Comparison of ENCODE assay signal across 10 mouse cellular contexts in the genomic region with DNA sequence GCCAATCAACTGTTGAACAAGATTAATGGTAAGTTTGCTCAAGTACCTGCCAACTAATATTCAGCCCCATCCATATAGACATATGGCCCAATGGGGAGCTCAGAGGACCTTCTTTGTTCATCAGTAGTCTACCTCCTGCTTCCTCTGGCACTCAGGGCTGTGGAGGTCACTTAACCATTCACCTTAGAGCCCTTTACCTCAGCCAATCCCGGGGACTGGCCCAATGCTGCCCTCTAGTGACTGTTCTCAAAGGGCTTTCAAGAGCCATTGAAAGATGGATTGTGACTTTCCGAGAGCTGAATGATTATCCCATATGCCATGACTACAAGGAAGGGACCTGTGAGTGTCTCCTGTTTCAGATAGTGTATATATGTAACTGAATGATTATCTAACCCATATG. TPM values are rescaled to one million over a fixed set of nuclear protein-coding genes. Genes with fewer than 3 reads are reported as not detected.
DNase-seq lines count a peak whose midpoint lies in the region; ATAC-seq and TF ChIP-seq lines count a peak whose summit lies in the region.
"Had no signal": no experiment of that assay in that cellular context is flagged by ENCODE, and none has a peak within 500 bp of the region (broad histone marks: within the 10 kb centered on the region; RNA-seq: fewer than 3 reads in every experiment).

No protein-coding gene starts in this region.

- peak; percentile 21; the same call in 1 of the 2 replicates for TF ChIP-seq CTCF in cerebellum, adult 2 months (IDR thresholded peaks at IDR 0.05; ENCODE audit: borderline replicate concordance, insufficient read depth, low read depth, low read length)
- TF ChIP-seq CTCF in bone marrow macrophage, adult 2 months (IDR thresholded peaks at IDR 0.05; ENCODE audit: low read depth, low read length): peak; percentile 44; the same call in 1 of the 2 replicates

- H3K4me1 ChIP-seq in cerebellum, adult 2 months (ENCODE audit: control insufficient read depth, insufficient read depth, low read length): no peaks in the 10 kb centered on the region
- no peaks in the 10 kb centered on the region for H3K4me1 ChIP-seq in neural tube, embryonic 11.5 days (ENCODE audit: control insufficient read depth, insufficient read depth, low read length)
- H3K4me1 ChIP-seq in neural tube, embryonic 15.5 days: no peaks in the 10 kb centered on the region
- H3K4me1 ChIP-seq in bone marrow macrophage, adult 2 months (ENCODE audit: control insufficient read depth, insufficient read depth, low read length): no peaks in the 10 kb centered on the region
- H3K4me1 ChIP-seq in midbrain, embryonic 10.5 days: no peaks in the 10 kb centered on the region

- TF ChIP-seq POLR2A in cerebellum, adult 2 months (IDR thresholded peaks at IDR 0.05; ENCODE audit: borderline replicate concordance, insufficient read depth, low read length): no peak
- no peak for TF ChIP-seq POLR2A in bone marrow macrophage, adult 2 months (IDR thresholded peaks at IDR 0.05; ENCODE audit: borderline replicate concordance, low read depth, low read length)

- no peak overlapping the region for H3K9ac ChIP-seq in neural tube, embryonic 11.5 days (ENCODE audit: low read length)
- H3K9ac ChIP-seq in neural tube, embryonic 15.5 days (replicated peaks): no peak overlapping the region

- no peaks in the 10 kb centered on the region; the same call in 1 of the 2 replicates for H3K36me3 ChIP-seq in neural tube, embryonic 11.5 days (ENCODE audit: control insufficient read depth, insufficient read depth, low read length)
- no peaks in the 10 kb centered on the region for H3K36me3 ChIP-seq in neural tube, embryonic 15.5 days
- peaks cover 9% of the 10 kb centered on the region for H3K36me3 ChIP-seq in midbrain, embryonic 10.5 days

- no peaks in the 10 kb centered on the region for H3K9me3 ChIP-seq in neural tube, embryonic 11.5 days (ENCODE audit: control insufficient read depth, low read length)
- no peaks in the 10 kb centered on the region for H3K9me3 ChIP-seq in neural tube, embryonic 15.5 days (replicated peaks)
- H3K9me3 ChIP-seq in midbrain, embryonic 10.5 days (replicated peaks): 0 out of 2 replicates have a peak, but pooled peaks cover 7% of the 10 kb centered on the region

- H3K4me2 ChIP-seq in neural tube, embryonic 11.5 days (ENCODE audit: low read depth): no peak overlapping the region
- no peak overlapping the region for H3K4me2 ChIP-seq in neural tube, embryonic 15.5 days

- 53% methylated on average over 2 of the region's 2 CpGs for WGBS in cerebellum, adult 2 months
- 60% methylated on average over 2 of the region's 2 CpGs for WGBS in neural tube, embryonic 11.5 days
- 71% methylated on average over 2 of the region's 2 CpGs for WGBS in neural tube, embryonic 15.5 days
- 80% methylated on average over 2 of the region's 2 CpGs for WGBS in midbrain, embryonic 10.5 days

- no peak overlapping the region for H3K4me3 ChIP-seq in cerebellum, adult 2 months (replicated peaks; ENCODE audit: insufficient read depth, low read depth, low read length)
- H3K4me3 ChIP-seq in neural tube, embryonic 11.5 days (ENCODE audit: low read depth, low read length): no peak overlapping the region
- H3K4me3 ChIP-seq in neural tube, embryonic 15.5 days (replicated peaks): no peak overlapping the region
- H3K4me3 ChIP-seq in bone marrow macrophage, adult 2 months (ENCODE audit: insufficient read depth, low read length): no peak overlapping the region
- no peak overlapping the region for H3K4me3 ChIP-seq in midbrain, embryonic 10.5 days
- H3K4me3 ChIP-seq: megakaryocyte, embryonic 14.5 days had no signal

- no peak overlapping the region for H3K27ac ChIP-seq in cerebellum, adult 2 months (ENCODE audit: insufficient read depth, low read length)
- H3K27ac ChIP-seq in neural tube, embryonic 11.5 days (ENCODE audit: low read depth, low read length): no peak overlapping the region
- no peak overlapping the region for H3K27ac ChIP-seq in neural tube, embryonic 15.5 days (replicated peaks)
- no peak overlapping the region for H3K27ac ChIP-seq in bone marrow macrophage, adult 2 months (ENCODE audit: insufficient read depth, low read depth, low read length)
- no peak overlapping the region for H3K27ac ChIP-seq in midbrain, embryonic 10.5 days (replicated peaks)

- H3K27me3 ChIP-seq in cerebellum, adult 2 months (ENCODE audit: control insufficient read depth, insufficient read depth, low read length): no peaks in the 10 kb centered on the region
- no peaks in the 10 kb centered on the region for H3K27me3 ChIP-seq in neural tube, embryonic 11.5 days (ENCODE audit: control insufficient read depth, insufficient read depth, low read length)
- H3K27me3 ChIP-seq in neural tube, embryonic 15.5 days (replicated peaks): no peaks in the 10 kb centered on the region
- H3K27me3 ChIP-seq in midbrain, embryonic 10.5 days (ENCODE audit: low read depth, poor library complexity, severe bottlenecking): no peaks in the 10 kb centered on the region

- ATAC-seq in neural tube, embryonic 11.5 days (ENCODE audit: insufficient read depth, low FRiP score, low TSS enrichment): no peak
- ATAC-seq in neural tube, embryonic 15.5 days (ENCODE audit: low FRiP score): no peak

- peak in 1 of 2 experiments; percentile 4 for DNase-seq in cerebellum, adult 2 months
- DNase-seq in cerebellum, adult 9-11 months: no peak
- peak; percentile 17 for DNase-seq in neural tube, embryonic 11.5 days (ENCODE audit: low spot score)
- DNase-seq in heart, postnatal 4 days: peak; percentile 68
- peak; percentile 70 for DNase-seq in lung, postnatal 14 days
- DNase-seq in midbrain, embryonic 10.5 days (ENCODE audit: low spot score): no peak

RNA-seq across cellular contexts. Expression of a gene that starts 9.4 kb away (rescaled TPM):
- not detected in 2 replicates for polyA plus RNA-seq in cerebellum, adult 2 months (2012; rRNA removed)
- polyA plus RNA-seq in neural tube, embryonic 11.5 days (2014; fragmentation: Nextera tagmentation; extraction: Ambion mirVana): not detected in 2 replicates
- 1.5 TPM in 1 of 2 replicates, not detected in the other for polyA plus RNA-seq in neural tube, embryonic 15.5 days (2015; fragmentation: Nextera tagmentation; extraction: Ambion mirVana)
- polyA plus RNA-seq in bone marrow macrophage, adult 2 months (2012; ENCODE audit: insufficient read depth, insufficient read length, missing spikeins): not detected in 2 replicates
- not detected for total RNA-seq in heart, postnatal 4 days (2021)
- polyA plus RNA-seq in midbrain, embryonic 10.5 days (2016; fragmentation: Nextera tagmentation; extraction: Ambion mirVana): not detected in 2 replicates
- polyA plus RNA-seq: heart, embryonic 16.5 days had no signal

Comparison
In these comparisons a context has a peak if more than half of its experiments do, and no peak if none do; other contexts are left out.
1. DNase-seq: peak in neural tube, embryonic 11.5 days (single experiment), heart, postnatal 4 days (single experiment) and lung, postnatal 14 days (single experiment); none in cerebellum, adult 9-11 months (single experiment) and midbrain, embryonic 10.5 days (single experiment).